Mouse (Mus musculus) G1E (cell line): ENCODE data around the gene Gm6793. TPM values are rescaled to one million over a fixed set of nuclear protein-coding genes. Genes with fewer than 3 reads are reported as not detected.

Source experiments
- ATAC-seq: 2 replicates; pipeline ENCODE4 v1.8.0; 2016; ENCODE audit warnings: mild to moderate bottlenecking; ENCODE audit not compliant: insufficient number of reproducible peaks, poor library complexity, low FRiP score, severe bottlenecking; ENCODE audit errors: extremely low read depth
- DNase-seq: peaks from one replicate; pipeline ENCODE4 v3.0.0; 2012; ENCODE audit warnings: low spot score
- H3K27me3 ChIP-seq: 2 replicates; pipeline ENCODE4 v1.6.1; 2012; ENCODE audit warnings: mild to moderate bottlenecking, low read length, inconsistent platforms; ENCODE audit not compliant: insufficient read depth
- H3K36me3 ChIP-seq: replicated peaks from 2 replicates; pipeline ENCODE3; 2012; ENCODE audit warnings: mild to moderate bottlenecking, inconsistent platforms
- H3K4me1 ChIP-seq: 2 replicates; pipeline ENCODE4 v1.6.1; 2012; ENCODE audit warnings: low read depth, low read length, inconsistent platforms, mixed read lengths; ENCODE audit not compliant: insufficient read depth
- H3K4me3 ChIP-seq: 2 replicates; pipeline ENCODE4 v1.5.1; 2012; ENCODE audit warnings: low read depth, mild to moderate bottlenecking, inconsistent platforms, low read length, moderate library complexity, mixed read lengths
- H3K9me3 ChIP-seq: replicated peaks from 2 replicates; pipeline ENCODE4 v1.6.1; 2012; ENCODE audit warnings: inconsistent platforms
- CTCF ChIP-seq: IDR thresholded peaks from 2 replicates; pipeline ENCODE4 v1.5.1; 2012; ENCODE audit warnings: low read depth, low read length, inconsistent platforms, mixed read lengths
- GATA1 ChIP-seq: IDR thresholded peaks from 2 replicates; pipeline ENCODE4 v1.6.1; 2012; ENCODE audit warnings: borderline replicate concordance, low read length, inconsistent platforms, mixed read lengths
- GATA2 ChIP-seq: IDR thresholded peaks from 2 replicates; pipeline ENCODE4 v1.6.1; 2012; ENCODE audit warnings: low read depth, low read length, inconsistent platforms, borderline replicate concordance
- POLR2AphosphoS5 ChIP-seq: IDR thresholded peaks from 2 replicates; pipeline ENCODE4 v1.6.1; 2012; ENCODE audit warnings: low read depth, low read length, inconsistent platforms; ENCODE audit not compliant: insufficient replicate concordance
- TAL1 ChIP-seq: conservative IDR thresholded peaks from 2 replicates; pipeline ENCODE4 v1.6.1; 2012; ENCODE audit warnings: low read depth, low read length, inconsistent platforms, mixed read lengths
- polyA plus RNA-seq: library from polyadenylated mRNA; stranded (reverse); fragments of >175 nt; gene quantifications from 2 replicates; pipeline ENCODE4 v1.2.3, GENCODE M21; 2012
- total RNA-seq, 2 experiments: library from RNA; stranded (forward) in 1 of 2; stranded (reverse) in 1 of 2; fragments of 200-1000 nt in 1 of 2; fragments of >200 nt in 1 of 2; fragmentation: Nextera tagmentation in 1 of 2; gene quantifications; 2 replicates each; pipeline ENCODE4 v1.2.3; 2014 to 2017

Gene Gm6793
- total and polyA plus RNA-seq, 3 experiments, result 0.11 TPM; not detected in 2

GRCm38 (mm10) chr8:112045182-112045581, 30.3 kb upstream of the Gm6793 start:
- DNase-seq (no peak), ATAC-seq (no peak)
- 0 out of 2 replicates have a peak, but pooled peaks have one; percentile 10 for TF ChIP-seq CTCF
- no peak for TF ChIP-seq POLR2AphosphoS5
- Histone ChIP-seq H3K4me3 (no peak overlapping the region), H3K4me1 (no peaks in the 10 kb centered on the region), H3K9me3 (no peaks in the 10 kb centered on the region), H3K27me3 (no peaks in the 10 kb centered on the region), H3K36me3 (no peaks in the 10 kb centered on the region)

GRCm38 (mm10) chr8:112037521-112037920, 22.7 kb upstream of the Gm6793 start:
- TF ChIP-seq GATA1 (no peak), GATA2 (no peak), POLR2AphosphoS5 (no peak), TAL1 (no peak), CTCF (no peak)
- Histone ChIP-seq H3K9me3 (no peaks in the 10 kb centered on the region), H3K4me3 (no peak overlapping the region), H3K36me3 (no peaks in the 10 kb centered on the region), H3K4me1 (no peaks in the 10 kb centered on the region), H3K27me3 (no peaks in the 10 kb centered on the region)
- DNase-seq (no peak), ATAC-seq (no peak)

GRCm38 (mm10) chr8:112034603-112035002, 19.8 kb upstream of the Gm6793 start:
- no peaks in the 10 kb centered on the region for H3K27me3 ChIP-seq
- DNase-seq, result peak; percentile 31
- H3K9me3 ChIP-seq, result no peaks in the 10 kb centered on the region
- no peak overlapping the region for H3K4me3 ChIP-seq
- peaks cover 3% of the 10 kb centered on the region for H3K4me1 ChIP-seq
- no peaks in the 10 kb centered on the region for H3K36me3 ChIP-seq
- no peak for TF ChIP-seq TAL1
- TF ChIP-seq GATA2, result no peak
- peak; percentile 72; the same call in 1 of the 2 replicates for TF ChIP-seq CTCF
- no peak for TF ChIP-seq POLR2AphosphoS5
- TF ChIP-seq GATA1, result no peak
- ATAC-seq, result peak; percentile 63

GRCm38 (mm10) chr8:112033071-112033470, 18.2 kb upstream of the Gm6793 start:
- no peaks in the 10 kb centered on the region for H3K36me3 ChIP-seq
- no peaks in the 10 kb centered on the region for H3K9me3 ChIP-seq

GRCm38 (mm10) chr8:112030663-112031062, 15.8 kb upstream of the Gm6793 start:
- Histone ChIP-seq H3K36me3 (no peaks in the 10 kb centered on the region), H3K27me3 (no peaks in the 10 kb centered on the region), H3K4me3 (no peak overlapping the region), H3K9me3 (no peaks in the 10 kb centered on the region), H3K4me1 (peaks cover 3% of the 10 kb centered on the region)
- ATAC-seq (no peak), DNase-seq (no peak)
- TF ChIP-seq CTCF (no peak), TAL1 (no peak), GATA1 (no peak), GATA2 (no peak), POLR2AphosphoS5 (no peak)

More at GRCm38 (mm10) chr8:112033071-112033470, 18.2 kb upstream of the Gm6793 start:
- ATAC-seq (no peak), DNase-seq (no peak)
- Histone ChIP-seq H3K27me3 (no peaks in the 10 kb centered on the region), H3K4me1 (peaks cover 3% of the 10 kb centered on the region), H3K4me3 (no peak overlapping the region)
- TF ChIP-seq CTCF (no peak), TAL1 (no peak), GATA2 (no peak), GATA1 (no peak), POLR2AphosphoS5 (no peak)

- TF ChIP-seq TAL1 (no peak), POLR2AphosphoS5 (no peak), GATA2 (no peak), GATA1 (no peak), CTCF (no peak)
- DNase-seq (no peak), ATAC-seq (no peak)
- Histone ChIP-seq H3K4me3 (no peak overlapping the region), H3K27me3 (peaks cover 6% of the 10 kb centered on the region; the same call in 1 of the 2 replicates), H3K9me3 (no peaks in the 10 kb centered on the region), H3K4me1 (peaks cover 3% of the 10 kb centered on the region), H3K36me3 (no peaks in the 10 kb centered on the region)
These were observed 14.6 kb upstream of the Gm6793 start for GRCm38 (mm10) chr8:112029455-112029854.

GRCm38 (mm10) chr8:112011816-112012242, 3.0 kb downstream of the Gm6793 start:
- H3K4me3 ChIP-seq, result peak overlapping the region; percentile 97
- H3K4me1 ChIP-seq, result peaks cover 35% of the 10 kb centered on the region
- peaks cover 40% of the 10 kb centered on the region for H3K36me3 ChIP-seq
- ATAC-seq (no peak), DNase-seq (peak; percentile 30)
- no peaks in the 10 kb centered on the region for H3K27me3 ChIP-seq
- no peaks in the 10 kb centered on the region for H3K9me3 ChIP-seq
- TF ChIP-seq GATA2, result no peak
